Mouse (Mus musculus) neural tube, embryonic 15.5 days (tissue): Measurements from ENCODE around the gene Zmiz1. TPM values are rescaled to one million over a fixed set of nuclear protein-coding genes. Genes with fewer than 3 reads are reported as not detected.
A peak's percentile ranks its signal among the peaks of the same experiment; 100 is the strongest.

ENCODE experiments used
- ATAC-seq: fragments of 200-750 bp; cut with Nextera tagmentation; 2 replicates; pipeline ENCODE4 v1.8.0; 2017; ENCODE audit warnings: mild to moderate bottlenecking, moderate TSS enrichment, moderate library complexity; ENCODE audit not compliant: low FRiP score
- H3K27ac ChIP-seq: fragments of 300-500 bp; sonication (generic); replicated peaks from 2 replicates; pipeline ENCODE4 v1.5.1; 2015; ENCODE audit warnings: mild to moderate bottlenecking, inconsistent platforms
- H3K27me3 ChIP-seq: fragments of 300-500 bp; sonication (generic); replicated peaks from 2 replicates; pipeline ENCODE4 v1.6.1; 2015; ENCODE audit warnings: inconsistent platforms
- H3K36me3 ChIP-seq: fragments of 300-500 bp; sonication (generic); 2 replicates; pipeline ENCODE4 v1.6.1; 2015; ENCODE audit warnings: inconsistent platforms
- H3K4me1 ChIP-seq: fragments of 300-500 bp; sonication (generic); 2 replicates; pipeline ENCODE4 v1.6.1; 2015; ENCODE audit warnings: inconsistent platforms
- H3K4me2 ChIP-seq: fragments of 300-500 bp; sonication (generic); 2 replicates; pipeline ENCODE4 v1.6.1; 2015; ENCODE audit warnings: inconsistent platforms, mild to moderate bottlenecking, moderate library complexity
- H3K4me3 ChIP-seq: fragments of 300-500 bp; sonication (generic); replicated peaks from 2 replicates; pipeline ENCODE4 v1.5.1; 2015; ENCODE audit warnings: mild to moderate bottlenecking, inconsistent platforms
- H3K9ac ChIP-seq: fragments of 300-500 bp; sonication (generic); replicated peaks from 2 replicates; pipeline ENCODE4 v1.6.1; 2015; ENCODE audit warnings: mild to moderate bottlenecking, inconsistent platforms
- H3K9me3 ChIP-seq: fragments of 300-500 bp; sonication (generic); replicated peaks from 2 replicates; pipeline ENCODE4 v1.6.1; 2016; ENCODE audit warnings: inconsistent platforms
- WGBS: fragments of 180-500 bp; shearing (Covaris S2); methylation state at CpG from one replicate; pipeline ENCODE4 v1.1.7; 2015; ENCODE audit warnings: mixed read lengths; 5-methylcytosine and 5-hydroxymethylcytosine counted together
- microRNA-seq: library from miRNA; unstranded; fragments of <30 nt; microRNA quantifications from one replicate; pipeline ENCODE4, GENCODE M21; 2017
- polyA plus RNA-seq: library from polyadenylated mRNA; unstranded; fragments of >200 nt; fragmentation: Nextera tagmentation; extraction: Ambion mirVana; gene quantifications from 2 replicates; pipeline ENCODE4 v1.2.1, GENCODE M21; 2015

The Zmiz1 gene
- polyA plus RNA-seq, 1 experiment from 2014 or later = 54.7 TPM

DNA sequence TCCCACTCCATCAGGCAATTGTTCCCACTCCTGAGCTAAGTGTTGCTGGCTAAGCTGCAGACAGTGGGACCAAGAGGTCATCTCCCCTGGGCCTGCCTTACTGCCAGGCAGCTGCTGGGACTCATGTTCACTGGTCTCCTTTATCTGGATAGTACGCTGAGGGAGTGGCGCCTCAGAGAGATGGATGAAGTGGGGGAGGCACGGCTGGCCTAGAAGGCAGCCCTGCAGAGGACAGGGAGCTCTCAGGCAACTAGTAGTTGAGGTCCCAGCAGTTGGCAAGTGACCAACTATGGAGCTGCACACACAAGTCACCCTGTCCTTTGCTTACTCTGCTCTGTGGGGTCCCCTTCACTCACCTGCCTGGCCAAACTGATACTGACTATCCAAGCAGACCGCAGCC lies 251.1 kb downstream of the Zmiz1 start:
- Histone ChIP-seq H3K36me3 (no peaks in the 10 kb centered on the region), H3K4me1 (peaks cover 12% of the 10 kb centered on the region; the same call in 1 of the 2 replicates), H3K4me2 (no peak overlapping the region), H3K4me3 (no peak overlapping the region), H3K9me3 (no peaks in the 10 kb centered on the region), H3K9ac (no peak overlapping the region), H3K27ac (no peak overlapping the region), H3K27me3 (no peaks in the 10 kb centered on the region)
- ATAC-seq = no peak
- 67% methylated on average over 4 of the region's 4 CpGs for WGBS

DNA sequence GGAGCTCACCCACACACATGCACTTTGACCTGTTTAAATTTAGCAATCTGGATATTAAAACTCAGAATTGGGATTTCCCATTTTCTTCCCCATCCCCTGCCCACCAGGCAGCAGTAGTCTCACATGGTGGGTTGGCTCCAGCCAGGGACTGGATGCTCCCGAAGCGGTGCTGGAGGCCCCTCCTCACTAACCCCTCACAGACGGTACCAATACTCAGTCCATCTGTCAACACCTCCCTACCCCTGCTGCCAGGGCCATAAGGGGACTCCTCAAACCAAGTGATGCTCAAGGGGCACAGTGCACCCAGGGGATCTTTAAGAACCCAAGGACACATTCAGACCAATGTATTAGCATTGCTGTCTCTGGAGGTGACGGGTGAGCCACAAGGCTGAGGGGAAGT lies 251.7 kb downstream of the Zmiz1 start:
- H3K4me3 ChIP-seq = no peak overlapping the region
- no peak overlapping the region for H3K9ac ChIP-seq
- H3K4me1 ChIP-seq = peaks cover 12% of the 10 kb centered on the region; the same call in 1 of the 2 replicates
- 68% methylated on average over 4 of the region's 4 CpGs for WGBS
- H3K27me3 ChIP-seq = no peaks in the 10 kb centered on the region
- H3K36me3 ChIP-seq = no peaks in the 10 kb centered on the region
- H3K4me2 ChIP-seq = no peak overlapping the region
- no peak for ATAC-seq
- no peaks in the 10 kb centered on the region for H3K9me3 ChIP-seq
- no peak overlapping the region for H3K27ac ChIP-seq

- no peak overlapping the region for H3K4me3 ChIP-seq
- H3K4me1 ChIP-seq = peaks cover 12% of the 10 kb centered on the region; the same call in 1 of the 2 replicates
- ATAC-seq = no peak
- no peaks in the 10 kb centered on the region for H3K9me3 ChIP-seq
- H3K27me3 ChIP-seq = no peaks in the 10 kb centered on the region
- no peak overlapping the region for H3K4me2 ChIP-seq
- 88% methylated on average over 7 of the region's 7 CpGs for WGBS
- H3K9ac ChIP-seq = no peak overlapping the region
- no peak overlapping the region for H3K27ac ChIP-seq
- H3K36me3 ChIP-seq = no peaks in the 10 kb centered on the region
Observed at GRCm38 (mm10) chr14:25711177-25711576, 252.2 kb downstream of the Zmiz1 start.

DNA sequence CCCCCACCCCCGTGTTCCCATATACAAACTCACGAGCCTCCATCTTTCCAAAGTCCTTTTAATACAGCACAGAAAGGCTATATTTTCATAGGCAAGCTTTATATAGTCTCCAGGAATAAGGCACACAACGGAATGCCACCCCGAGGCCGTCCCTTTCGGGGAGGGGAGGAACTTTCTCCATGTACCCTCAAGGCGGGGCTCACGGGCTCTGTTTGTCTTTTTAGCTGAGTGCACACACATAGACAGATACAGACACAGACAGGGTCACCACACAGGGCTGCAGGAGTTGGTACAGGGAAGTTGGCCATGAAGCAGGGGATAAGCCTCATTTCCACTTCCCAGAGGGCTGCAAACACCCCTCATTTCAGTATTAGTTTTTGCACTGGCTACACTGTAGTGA lies 252.6 kb downstream of the Zmiz1 start:
- no peak overlapping the region for H3K4me2 ChIP-seq
- H3K27ac ChIP-seq = no peak overlapping the region
- WGBS = 78% methylated on average over 8 of the region's 8 CpGs
- no peaks in the 10 kb centered on the region for H3K27me3 ChIP-seq
- no peaks in the 10 kb centered on the region for H3K36me3 ChIP-seq
- H3K4me1 ChIP-seq = peaks cover 15% of the 10 kb centered on the region; the same call in 1 of the 2 replicates
- no peaks in the 10 kb centered on the region for H3K9me3 ChIP-seq
- no peak overlapping the region for H3K9ac ChIP-seq
- no peak for ATAC-seq
- no peak overlapping the region for H3K4me3 ChIP-seq

GRCm38 (mm10) chr14:25713443-25713842 lies 254.5 kb downstream of the Zmiz1 start:
- Histone ChIP-seq H3K9ac (no peak overlapping the region), H3K4me1 (peaks cover 18% of the 10 kb centered on the region), H3K4me2 (no peak overlapping the region), H3K27ac (no peak overlapping the region), H3K4me3 (no peak overlapping the region), H3K9me3 (no peaks in the 10 kb centered on the region), H3K27me3 (no peaks in the 10 kb centered on the region), H3K36me3 (no peaks in the 10 kb centered on the region)
- WGBS = 21% methylated on average over 4 of the region's 4 CpGs
- ATAC-seq = peak; percentile 67; the same call in 1 of the 2 replicates

Small RNA genes lying within 50 kb of the gene (microRNA-seq; reads per million reads assigned to microRNA genes)
- gene Mir3075 = 3.3 reads per million, percentile 12 among the genes with 10 or more reads in this experiment

Other genes with a start within 250 kb of the Zmiz1 start
- 38.0 and 42.9 TPM in 2 replicates for gene Ppif, start 235.0 kb downstream of the Zmiz1 start, polyA plus RNA-seq